Mouse (Mus musculus) ES-Bruce4 (cell line): ENCODE results near the gene Bub1. TPM values are rescaled to one million over a fixed set of nuclear protein-coding genes. Genes with fewer than 3 reads are reported as not detected.

Experiments used
- H3K27ac ChIP-seq: 2 replicates; pipeline ENCODE4 v1.5.1; 2012; ENCODE audit warnings: low read length, inconsistent platforms; ENCODE audit not compliant: insufficient read depth
- H3K27me3 ChIP-seq: 2 replicates; pipeline ENCODE4 v1.6.1; 2012; ENCODE audit warnings: mild to moderate bottlenecking, low read length, inconsistent platforms; ENCODE audit not compliant: control insufficient read depth, poor library complexity, insufficient read depth, severe bottlenecking
- H3K36me3 ChIP-seq: 2 replicates; pipeline ENCODE4 v1.6.1; 2012; ENCODE audit warnings: inconsistent platforms, mild to moderate bottlenecking, low read length, moderate library complexity; ENCODE audit not compliant: control insufficient read depth, poor library complexity, insufficient read depth, severe bottlenecking
- H3K4me1 ChIP-seq: one replicate; pipeline ENCODE4 v1.8.1; 2011; ENCODE audit warnings: low read length; ENCODE audit not compliant: control insufficient read depth, insufficient read depth
- H3K4me3 ChIP-seq: 2 replicates; pipeline ENCODE4 v1.5.1; 2011; ENCODE audit warnings: low read depth, mild to moderate bottlenecking, low read length
- H3K9ac ChIP-seq: 2 replicates; pipeline ENCODE4 v1.6.1; 2012; ENCODE audit warnings: low read depth, mild to moderate bottlenecking, inconsistent platforms; ENCODE audit not compliant: poor library complexity, severe bottlenecking
- H3K9me3 ChIP-seq: replicated peaks from 2 replicates; pipeline ENCODE4 v1.6.1; 2012; ENCODE audit warnings: mild to moderate bottlenecking, low read length, inconsistent platforms; ENCODE audit not compliant: control insufficient read depth, poor library complexity, insufficient read depth, severe bottlenecking
- CTCF ChIP-seq: IDR thresholded peaks from one replicate; pipeline ENCODE4 v1.8.1; 2011; ENCODE audit warnings: low read depth, low read length
- EP300 ChIP-seq: IDR thresholded peaks from 2 replicates; pipeline ENCODE4 v1.6.1; 2011; ENCODE audit warnings: low read depth, low read length; ENCODE audit not compliant: insufficient read depth
- POLR2A ChIP-seq: IDR thresholded peaks from one replicate; pipeline ENCODE4 v1.8.1; 2011; ENCODE audit warnings: low read length; ENCODE audit not compliant: insufficient read depth
- polyA plus RNA-seq: library from polyadenylated mRNA; stranded (reverse); fragments of >200 nt; gene quantifications from 2 replicates; pipeline ENCODE4 v1.2.4, GENCODE M21; 2011; ENCODE audit warnings: low read depth; ENCODE audit not compliant: missing spikeins, insufficient read depth, insufficient read length

The Bub1 gene
- 191 and 198 TPM in 2 replicates for polyA plus RNA-seq

GRCm38 (mm10) chr2:127831401-127832102 lies at the start of gene Bub1:
TSS of gene Bub1 (minus strand) at chr2:127831865.
- TF ChIP-seq POLR2A: peak; percentile 32
- no peak for TF ChIP-seq EP300
- no peak for TF ChIP-seq CTCF
- H3K27ac ChIP-seq: peak within 1 kb of the TSS; percentile 26; the same call in 1 of the 2 replicates

GRCm38 (mm10) chr2:127881063-127881462 lies 49.4 kb upstream of the Bub1 start:
- H3K9me3 ChIP-seq: no peaks in the 10 kb centered on the region
- no peak overlapping the region for H3K27ac ChIP-seq
- H3K4me1 ChIP-seq: no peaks in the 10 kb centered on the region
- H3K36me3 ChIP-seq: no peaks in the 10 kb centered on the region
- H3K9ac ChIP-seq: no peak overlapping the region
- TF ChIP-seq EP300 (no peak), POLR2A (no peak), CTCF (no peak)
- no peaks in the 10 kb centered on the region for H3K27me3 ChIP-seq
- no peak overlapping the region for H3K4me3 ChIP-seq

More at GRCm38 (mm10) chr2:127831401-127832102, at the start of gene Bub1:
- Histone ChIP-seq H3K36me3 (peaks cover 16% of the 10 kb centered on the region), H3K4me1 (no peaks in the 10 kb centered on the region), H3K27me3 (no peaks in the 10 kb centered on the region), H3K9ac (peak within 1 kb of the TSS; percentile 91), H3K9me3 (no peaks in the 10 kb centered on the region), H3K4me3 (peak within 1 kb of the TSS; percentile 89)

- Histone ChIP-seq H3K9me3 (no peaks in the 10 kb centered on the region), H3K27me3 (no peaks in the 10 kb centered on the region), H3K27ac (no peak overlapping the region), H3K4me3 (no peak overlapping the region), H3K36me3 (no peaks in the 10 kb centered on the region), H3K4me1 (no peaks in the 10 kb centered on the region), H3K9ac (no peak overlapping the region)
- TF ChIP-seq CTCF: no peak
- TF ChIP-seq POLR2A: no peak
- TF ChIP-seq EP300: no peak
These were observed 32.7 kb upstream of the Bub1 start for GRCm38 (mm10) chr2:127864381-127864780.

GRCm38 (mm10) chr2:127854332-127854991 lies 22.8 kb upstream of the Bub1 start:
- TF ChIP-seq CTCF: no peak
- TF ChIP-seq POLR2A: no peak
- no peak for TF ChIP-seq EP300
- Histone ChIP-seq H3K4me1 (no peaks in the 10 kb centered on the region), H3K27me3 (no peaks in the 10 kb centered on the region), H3K4me3 (no peak overlapping the region), H3K27ac (no peak overlapping the region), H3K9ac (no peak overlapping the region), H3K36me3 (no peaks in the 10 kb centered on the region), H3K9me3 (no peaks in the 10 kb centered on the region)

- TF ChIP-seq POLR2A (no peak), EP300 (no peak), CTCF (no peak)
- Histone ChIP-seq H3K27ac (no peak overlapping the region), H3K27me3 (no peaks in the 10 kb centered on the region), H3K36me3 (no peaks in the 10 kb centered on the region), H3K9me3 (no peaks in the 10 kb centered on the region), H3K9ac (no peak overlapping the region), H3K4me3 (no peak overlapping the region), H3K4me1 (no peaks in the 10 kb centered on the region)
These were observed 18.7 kb upstream of the Bub1 start for GRCm38 (mm10) chr2:127850371-127850770.

- no peak overlapping the region for H3K27ac ChIP-seq
- H3K36me3 ChIP-seq: no peaks in the 10 kb centered on the region
- no peak overlapping the region for H3K9ac ChIP-seq
- no peak for TF ChIP-seq EP300
- TF ChIP-seq POLR2A: no peak
- H3K27me3 ChIP-seq: no peaks in the 10 kb centered on the region
- H3K4me1 ChIP-seq: no peaks in the 10 kb centered on the region
- H3K4me3 ChIP-seq: no peak overlapping the region
- H3K9me3 ChIP-seq: no peaks in the 10 kb centered on the region
These were observed 14.9 kb upstream of the Bub1 start for GRCm38 (mm10) chr2:127846571-127846970.
